Mouse (Mus musculus): ENCODE measurements at regions not wholly inside any gene's neighbourhood (a gene's known extent, or its start where the extent isn't known, plus 50 kb on each side); places are given as distances from the start of the nearest gene placed in this dataset.

GRCm38 (mm10) chr14:100713999-100714471, 429.6 kb upstream of the Klf12 start:
- no peak for TF ChIP-seq CTCF (IDR thresholded peaks at IDR 0.05; ENCODE audit: borderline replicate concordance, control insufficient read depth, extremely low read depth, insufficient read depth, low read length, poor library complexity)
- TF ChIP-seq POLR2A (IDR thresholded peaks at IDR 0.05; ENCODE audit: control insufficient read depth, extremely low read depth, insufficient read depth, low read length, poor library complexity) = no peak
